Mouse (Mus musculus): ENCODE measurements at regions not wholly inside any gene's neighbourhood (a gene's known extent, or its start where the extent isn't known, plus 50 kb on each side); places are given as distances from the start of the nearest gene placed in this dataset.
"Not testable (repeated sequence)": the region's sequence is repeated elsewhere in the genome, so short reads cannot be mapped to it uniquely, and the experiment has no call there.

GRCm38 (mm10) chr8:8973334-8973733 is 283.0 kb upstream of the Arglu1 start:
- no peak for DNase-seq

GRCm38 (mm10) chr8:8970776-8971175 is 280.5 kb upstream of the Arglu1 start:
- no peak for DNase-seq

- DNase-seq, result no peak
Measured at GRCm38 (mm10) chr8:8970346-8970745, 280.0 kb upstream of the Arglu1 start.

GRCm38 (mm10) chr8:8969112-8969950 is 279.0 kb upstream of the Arglu1 start:
- peak; percentile 29 for DNase-seq

- DNase-seq, result no peak
Measured at GRCm38 (mm10) chr8:8966658-8967048, 276.3 kb upstream of the Arglu1 start.

- DNase-seq, result no peak
Measured at GRCm38 (mm10) chr8:8965983-8966657, 275.8 kb upstream of the Arglu1 start.

- DNase-seq, result no peak
Measured at GRCm38 (mm10) chr8:8960221-8960620, 269.9 kb upstream of the Arglu1 start.

- DNase-seq, result no peak
Measured at GRCm38 (mm10) chr8:8959787-8960093, 269.4 kb upstream of the Arglu1 start.

GRCm38 (mm10) chr8:8959021-8959786 is 268.9 kb upstream of the Arglu1 start:
- no peak for DNase-seq

- DNase-seq, result not testable (repeated sequence)
Measured at GRCm38 (mm10) chr8:8958140-8958539, 267.8 kb upstream of the Arglu1 start.

- no peak for DNase-seq
Measured at GRCm38 (mm10) chr8:8952212-8952611, 261.9 kb upstream of the Arglu1 start.

GRCm38 (mm10) chr8:8951186-8951585 is 260.9 kb upstream of the Arglu1 start:
- DNase-seq, result no peak

- no peak for DNase-seq
Measured at GRCm38 (mm10) chr8:8947516-8948161, 257.3 kb upstream of the Arglu1 start.

- no peak for DNase-seq
Measured at GRCm38 (mm10) chr8:8942991-8943390, 252.7 kb upstream of the Arglu1 start.

GRCm38 (mm10) chr8:8940899-8941298 is 250.6 kb upstream of the Arglu1 start:
- DNase-seq, result no peak

GRCm38 (mm10) chr8:8938536-8938935 is 248.2 kb upstream of the Arglu1 start:
- DNase-seq, result no peak

GRCm38 (mm10) chr8:8932466-8932865 is 242.1 kb upstream of the Arglu1 start:
- no peak for DNase-seq

- DNase-seq, result no peak
Measured at GRCm38 (mm10) chr8:8931746-8932145, 241.4 kb upstream of the Arglu1 start.

- DNase-seq, result no peak
Measured at GRCm38 (mm10) chr8:8928074-8928862, 237.9 kb upstream of the Arglu1 start.

- DNase-seq, result no peak
Measured at GRCm38 (mm10) chr8:8921446-8921845, 231.1 kb upstream of the Arglu1 start.

GRCm38 (mm10) chr8:8919582-8920503 is 229.5 kb upstream of the Arglu1 start:
- no peak for DNase-seq
